Mouse (Mus musculus) cerebellum, adult 8-10 months (tissue): ENCODE data around the gene Rdh16f2.
"Not testable (repeated sequence)": the region's sequence is repeated elsewhere in the genome, so short reads cannot be mapped to it uniquely, and the experiment has no call there.

Source experiments
- DNase-seq: peaks from one replicate; pipeline ENCODE4 v3.0.0; 2022

Rdh16f2 gene

GRCm38 (mm10) chr10:127893163-127894022 lies 27.1 kb downstream of the Rdh16f2 start:
- not testable (repeated sequence) for DNase-seq

- no peak for DNase-seq
Measured at GRCm38 (mm10) chr10:127896705-127897104, 30.4 kb downstream of the Rdh16f2 start.

GRCm38 (mm10) chr10:127897506-127897905 lies 31.2 kb downstream of the Rdh16f2 start:
- no peak for DNase-seq

GRCm38 (mm10) chr10:127898218-127898617 lies 31.9 kb downstream of the Rdh16f2 start, which contains the start of gene Sdr9c7:
Gene Sdr9c7, plus strand, starts transcription at chr10:127898518.
- DNase-seq, result no peak

- DNase-seq, result no peak
Measured at GRCm38 (mm10) chr10:127899783-127900182, 33.5 kb downstream of the Rdh16f2 start.

- no peak for DNase-seq
Measured at GRCm38 (mm10) chr10:127901751-127902150, 35.5 kb downstream of the Rdh16f2 start.

- no peak for DNase-seq
Measured at GRCm38 (mm10) chr10:127903116-127903515, 36.8 kb downstream of the Rdh16f2 start.

- no peak for DNase-seq
Measured at GRCm38 (mm10) chr10:127904718-127905446, 38.6 kb downstream of the Rdh16f2 start.

- DNase-seq, result no peak
Measured at GRCm38 (mm10) chr10:127906138-127906537, 39.9 kb downstream of the Rdh16f2 start.

- no peak for DNase-seq
Measured at GRCm38 (mm10) chr10:127907386-127907951, 41.2 kb downstream of the Rdh16f2 start.

GRCm38 (mm10) chr10:127915578-127915977 lies 49.3 kb downstream of the Rdh16f2 start:
- DNase-seq, result no peak

- DNase-seq, result not testable (repeated sequence)
Measured at GRCm38 (mm10) chr10:127917183-127917582, 50.9 kb downstream of the Rdh16f2 start.

GRCm38 (mm10) chr10:127917651-127918050 lies 51.4 kb downstream of the Rdh16f2 start:
- no peak for DNase-seq

GRCm38 (mm10) chr10:127922241-127922640 lies 56.0 kb downstream of the Rdh16f2 start:
- no peak for DNase-seq

- no peak for DNase-seq
Measured at GRCm38 (mm10) chr10:127923024-127923423, 56.8 kb downstream of the Rdh16f2 start.

GRCm38 (mm10) chr10:127924597-127925378 lies 58.5 kb downstream of the Rdh16f2 start:
- DNase-seq, result no peak
